Mouse (Mus musculus) heart, adult 11 months (tissue): ENCODE data around the gene Slc37a3.

Source experiments
- DNase-seq: peaks from one replicate; pipeline ENCODE4 v3.0.0; 2022

The Slc37a3 gene

GRCm38 (mm10) chr6:39317854-39318630, 59.4 kb downstream of the Slc37a3 start:
- DNase-seq, result peak; percentile 91

DNA sequence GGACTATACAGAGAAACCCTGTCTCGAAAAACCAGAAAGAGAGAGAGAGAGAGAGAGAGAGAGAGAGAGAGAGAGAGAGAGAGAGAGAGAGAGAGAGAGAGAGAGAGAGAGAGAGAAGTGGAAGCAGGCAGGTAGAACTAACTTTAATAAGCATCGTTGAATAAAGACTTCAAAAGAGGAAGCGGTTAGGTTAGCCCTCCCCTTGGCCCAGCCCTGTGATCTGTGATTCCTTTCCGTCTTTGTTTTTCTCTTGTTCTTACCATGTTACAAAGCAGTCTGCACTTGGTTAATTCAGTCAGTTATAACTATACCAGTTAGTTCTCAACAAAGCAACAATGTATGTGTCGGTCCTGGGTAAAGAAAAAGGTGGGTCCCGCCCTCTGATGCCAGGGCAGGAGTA, 61.4 kb downstream of the Slc37a3 start:
- DNase-seq, result no peak

DNA sequence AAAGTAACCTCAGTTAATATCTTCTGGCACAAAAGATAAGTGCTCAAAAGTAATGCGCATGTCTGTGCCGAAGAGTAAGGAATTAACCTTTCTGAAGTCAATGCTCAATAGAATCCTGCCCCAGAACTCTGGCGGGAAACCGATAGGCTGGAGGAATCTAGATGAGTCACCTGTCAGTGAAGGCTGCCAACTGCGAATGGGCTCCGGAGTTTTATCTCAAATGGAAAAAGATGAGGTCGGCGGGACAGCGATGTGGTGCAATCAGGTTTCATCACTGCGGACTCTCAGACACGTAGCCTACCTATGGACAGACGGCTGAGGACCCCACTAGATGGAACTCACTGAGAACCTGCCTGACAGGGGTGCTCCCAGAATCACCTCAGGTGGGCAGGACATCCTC, 63.0 kb downstream of the Slc37a3 start:
- DNase-seq, result no peak

DNA sequence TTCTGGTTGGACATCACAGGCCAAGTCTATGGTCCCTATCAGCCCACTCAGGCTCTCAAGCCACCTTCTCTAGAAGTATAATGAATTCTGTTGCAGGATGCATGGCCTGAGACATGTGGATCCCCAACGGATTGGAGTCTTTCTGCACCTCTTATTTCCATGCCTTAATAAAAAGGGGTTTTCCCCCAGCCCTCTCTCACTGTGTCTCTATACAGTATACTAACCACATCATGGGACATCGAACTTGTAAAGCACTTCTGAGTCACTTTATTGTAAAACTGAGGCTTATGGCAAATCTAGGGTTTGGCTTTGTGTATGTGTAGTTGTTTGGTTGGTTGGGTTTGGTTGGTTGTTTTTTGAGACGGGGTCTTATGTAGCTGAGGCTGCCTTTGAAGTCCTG, 65.7 kb downstream of the Slc37a3 start:
- DNase-seq, result no peak

DNA sequence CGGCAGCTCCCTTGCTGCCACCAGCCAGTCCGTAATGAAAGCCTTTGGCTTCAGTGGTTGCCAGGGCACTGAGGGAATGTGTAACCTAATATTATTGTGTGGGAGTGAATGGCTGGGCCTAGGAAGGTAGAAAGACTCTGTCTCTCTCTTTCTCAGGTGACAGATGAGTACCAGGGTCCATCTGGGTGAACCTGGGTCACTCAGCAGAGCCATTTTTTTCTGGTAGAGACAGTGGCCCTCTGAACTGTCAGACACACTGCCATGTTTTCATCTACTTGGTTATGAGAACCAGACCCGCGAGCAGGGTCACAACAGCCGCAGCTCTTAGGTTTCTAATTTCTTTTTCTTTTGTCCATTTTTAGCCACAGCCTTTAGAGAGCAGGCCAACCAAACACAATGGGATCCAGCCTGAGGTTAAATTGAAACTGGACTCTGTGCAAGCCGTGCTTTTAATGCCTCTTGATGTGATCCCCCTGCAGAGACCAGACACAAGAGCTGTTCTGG, 73.1 kb downstream of the Slc37a3 start:
- no peak for DNase-seq

DNA sequence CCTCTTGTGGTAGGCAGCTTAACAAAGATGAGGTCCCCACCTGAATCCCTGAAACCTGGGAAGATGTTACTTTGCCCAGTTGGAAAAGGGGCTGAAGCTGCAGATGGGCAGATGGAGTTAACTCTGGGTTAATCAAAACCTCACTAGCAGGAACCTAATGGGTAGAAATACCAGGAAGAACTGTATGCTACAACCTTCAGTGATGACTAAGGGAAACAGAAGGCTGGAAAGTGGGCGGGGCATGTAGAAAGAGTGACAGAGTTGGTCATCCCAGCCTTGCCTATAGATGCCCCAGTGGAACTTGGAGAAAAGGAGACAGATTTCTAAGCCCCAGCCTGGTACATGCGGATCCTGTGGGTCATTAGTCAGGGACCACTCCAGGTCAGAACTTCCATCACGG, 76.0 kb downstream of the Slc37a3 start:
- DNase-seq, result no peak

- no peak for DNase-seq
Observed at GRCm38 (mm10) chr6:39297079-39297478, 80.4 kb downstream of the Slc37a3 start.

DNA sequence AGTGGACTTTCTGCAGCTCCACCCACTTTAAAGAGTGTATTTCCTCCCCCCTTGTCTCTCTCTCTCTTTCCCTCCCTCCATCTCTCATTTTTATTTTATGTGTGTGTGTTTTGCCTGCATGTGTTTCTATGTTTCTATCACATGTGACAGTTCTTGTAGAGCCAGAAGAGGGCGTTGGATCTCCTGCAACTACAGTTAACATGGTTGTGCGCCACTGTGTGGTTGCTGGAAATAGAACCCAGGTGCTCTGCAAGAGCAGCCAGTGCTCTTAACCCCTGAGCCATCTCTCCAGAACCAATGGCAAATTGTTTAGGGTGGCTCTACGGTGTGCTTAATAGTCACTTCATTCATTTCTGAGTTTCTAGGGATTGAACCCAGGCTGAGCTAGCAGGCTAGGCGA, 81.0 kb downstream of the Slc37a3 start:
- DNase-seq, result no peak

DNA sequence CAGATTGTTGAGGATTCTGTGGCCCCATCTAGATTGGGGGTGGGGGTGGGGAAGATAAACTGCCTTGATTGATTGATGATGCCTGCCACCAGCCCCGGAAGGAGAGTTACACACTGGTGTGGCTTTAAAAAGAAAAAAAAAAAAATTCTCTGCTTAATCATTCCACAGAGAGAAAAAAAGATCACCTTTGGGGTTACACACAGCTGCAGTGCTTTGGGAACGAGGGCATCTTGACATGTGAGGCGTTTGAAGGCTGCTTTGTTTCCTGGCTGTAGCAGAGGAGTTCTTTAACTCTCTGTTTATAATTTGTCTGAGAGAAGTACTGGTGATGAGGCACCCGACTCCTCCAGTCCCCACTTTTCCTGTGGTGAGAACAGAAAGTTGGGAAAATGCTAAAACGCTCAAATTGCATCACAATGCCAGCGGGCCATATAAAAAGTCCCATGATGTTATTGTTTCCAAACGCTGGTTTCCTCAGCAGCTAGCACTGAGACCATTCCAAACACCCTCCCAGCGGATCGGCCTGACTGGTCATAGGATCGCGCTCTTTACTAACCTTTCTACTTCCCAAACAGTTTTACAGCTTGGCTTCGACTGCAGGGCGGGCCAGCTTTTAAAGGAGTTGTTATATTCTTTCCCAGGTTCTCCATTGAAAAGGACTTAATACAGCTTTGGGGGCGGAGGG, 81.6 kb downstream of the Slc37a3 start:
- DNase-seq, result peak; percentile 92

DNA sequence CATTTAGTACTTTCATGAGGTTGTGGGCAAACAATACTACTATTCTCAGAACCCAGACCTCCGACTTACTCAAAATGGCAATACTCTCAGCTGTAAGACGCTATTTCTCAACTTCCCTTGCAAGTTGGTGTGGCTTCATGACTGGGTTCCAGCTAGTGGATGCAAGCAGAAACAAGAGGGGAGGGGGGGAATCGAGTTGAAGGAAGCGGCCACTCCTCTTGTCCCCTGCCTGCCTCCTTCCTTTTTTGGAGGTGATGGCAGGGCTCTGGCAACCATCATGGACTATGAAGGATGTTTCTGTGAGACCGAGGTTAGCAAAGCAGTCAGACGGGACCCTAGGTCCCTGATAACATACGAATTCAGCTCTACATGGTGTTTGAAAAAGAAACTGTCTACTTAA, 87.8 kb downstream of the Slc37a3 start:
- DNase-seq, result no peak

GRCm38 (mm10) chr6:39287782-39288181, 89.7 kb downstream of the Slc37a3 start:
- no peak for DNase-seq

GRCm38 (mm10) chr6:39286732-39287083, 90.8 kb downstream of the Slc37a3 start:
- peak; percentile 91 for DNase-seq

DNA sequence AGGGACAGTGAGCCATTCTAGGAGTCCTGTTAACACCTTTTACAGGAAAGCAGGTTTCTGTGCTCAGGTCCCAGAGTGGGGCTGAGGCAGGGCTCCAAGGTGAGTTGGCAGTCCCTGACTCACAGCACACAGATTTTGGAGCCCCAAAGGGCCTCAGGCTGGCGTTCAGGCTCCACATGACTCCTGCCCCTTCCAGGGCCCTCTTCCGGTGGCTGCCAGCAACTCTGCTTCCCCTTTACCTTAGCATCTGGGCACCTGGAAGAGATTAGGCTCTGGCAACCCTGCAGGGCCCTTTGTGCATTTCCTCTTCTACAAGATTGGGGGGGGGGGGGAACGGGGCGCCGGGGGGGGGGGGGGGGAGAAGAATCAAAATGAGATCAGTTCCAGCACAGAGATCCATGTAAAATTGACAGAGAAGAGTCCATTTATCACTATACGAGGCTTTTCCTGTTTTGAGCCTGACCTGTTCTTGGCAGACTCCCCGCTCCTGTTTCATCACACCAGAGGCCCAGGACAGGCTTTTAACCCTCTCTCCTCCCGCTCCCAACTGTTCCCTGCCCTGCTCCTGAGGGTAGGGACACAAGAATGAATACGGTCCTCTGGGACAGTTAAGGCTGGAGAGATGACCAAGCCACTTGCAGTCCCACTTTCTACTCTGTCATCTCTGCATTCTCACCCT, 91.3 kb downstream of the Slc37a3 start:
- peak; percentile 93 for DNase-seq

DNA sequence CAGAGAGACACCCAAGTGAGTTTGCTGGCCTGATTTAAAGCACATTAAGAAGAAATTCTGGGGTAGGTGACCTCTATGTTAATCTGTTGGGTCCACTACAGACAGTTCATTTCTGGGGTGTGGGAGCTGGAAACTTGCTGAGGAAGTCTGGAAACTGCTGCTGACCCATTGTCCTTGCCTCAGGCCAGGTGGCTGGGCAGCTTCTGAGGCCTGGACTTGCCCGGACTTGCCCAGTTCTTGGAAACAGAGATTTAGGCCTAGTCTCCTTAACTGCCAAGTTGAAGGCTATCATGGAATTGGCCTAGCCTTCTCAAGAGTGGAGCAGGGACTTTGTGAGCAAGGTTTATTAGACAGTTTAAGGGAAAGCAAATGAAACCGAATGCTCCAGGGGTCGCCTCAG, 92.6 kb downstream of the Slc37a3 start:
- no peak for DNase-seq
